Mouse (Mus musculus): Measurements from ENCODE around the gene Acot2. TPM values are rescaled to one million over a fixed set of nuclear protein-coding genes. Genes with fewer than 3 reads are reported as not detected.

The Acot2 gene
- total and polyA plus RNA-seq, 2 experiments from 2014 or later: 228 to 309 TPM

DNA sequence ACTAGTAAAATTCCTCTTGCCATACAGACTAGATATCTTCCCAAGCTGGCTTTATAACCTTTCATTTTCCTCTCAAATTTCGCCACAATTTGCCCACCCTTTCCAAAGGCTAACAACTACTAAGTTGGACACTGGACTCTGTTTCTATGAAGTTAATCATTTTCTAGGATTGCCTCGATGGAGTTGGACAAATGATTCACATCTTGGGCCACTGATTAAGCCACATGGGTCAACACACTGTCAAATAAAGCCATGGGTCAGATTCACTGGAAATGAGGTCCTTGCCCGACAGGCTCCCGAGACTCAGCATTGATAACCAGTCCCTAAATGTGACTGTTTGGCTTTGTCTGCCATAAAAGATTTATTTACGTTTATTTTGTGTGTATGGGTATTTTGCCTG, 54.6 kb downstream of the Acot2 start:
- no peaks in the 10 kb centered on the region; the same call in 1 of the 2 replicates for H3K4me1 ChIP-seq (ENCODE audit: control insufficient read depth, insufficient read depth)
- no peaks in the 10 kb centered on the region; the same call in 1 of the 2 replicates for H3K27me3 ChIP-seq (ENCODE audit: control insufficient read depth, insufficient read depth, low read length)
- no peaks in the 10 kb centered on the region for H3K36me3 ChIP-seq (replicated peaks; ENCODE audit: control insufficient read depth, insufficient read depth, low read length)
- no peak overlapping the region for H3K4me2 ChIP-seq (ENCODE audit: low read depth, low read length)
- no peak for ATAC-seq (ENCODE audit: insufficient read depth, low read depth)
- TF ChIP-seq EP300 (IDR thresholded peaks at IDR 0.05; ENCODE audit: low read depth): no peak
- 88% methylated on average over 5 of the region's 5 CpGs for WGBS
- H3K9ac ChIP-seq (replicated peaks; ENCODE audit: low read depth, low read length): no peak overlapping the region
- no peaks in the 10 kb centered on the region for H3K9me3 ChIP-seq (replicated peaks; ENCODE audit: control insufficient read depth, low read length)
- no peak overlapping the region for H3K27ac ChIP-seq (ENCODE audit: low read depth)
- no peak for DNase-seq (ENCODE audit: low spot score)
- no peak overlapping the region for H3K4me3 ChIP-seq (ENCODE audit: low read depth, low read length)

Other genes with a start within 250 kb of the Acot2 start
- gene Papln, start 224.2 kb upstream of the Acot2 start, total RNA-seq (2014; rRNA removed; ENCODE audit: low replicate concordance): 11.7 and 13.1 TPM in 2 replicates
- gene Papln, start 224.2 kb upstream of the Acot2 start, polyA plus RNA-seq (2015; fragmentation: Nextera tagmentation; extraction: Ambion mirVana): 1.2 and 1.4 TPM in 2 replicates
- 22.8 and 42.1 TPM in 2 replicates for gene Numb, start 65.9 kb upstream of the Acot2 start, total RNA-seq (2014; rRNA removed; ENCODE audit: low replicate concordance)
- 19.0 and 19.1 TPM in 2 replicates for gene Numb, start 65.9 kb upstream of the Acot2 start, polyA plus RNA-seq (2015; fragmentation: Nextera tagmentation; extraction: Ambion mirVana)
- gene Riox1, start 37.3 kb upstream of the Acot2 start, total RNA-seq (2014; rRNA removed; ENCODE audit: low replicate concordance): 12.4 and 21.9 TPM in 2 replicates
- 4.6 and 5.1 TPM in 2 replicates for gene Riox1, start 37.3 kb upstream of the Acot2 start, polyA plus RNA-seq (2015; fragmentation: Nextera tagmentation; extraction: Ambion mirVana)
- not detected in 2 replicates for gene Heatr4, start 3.0 kb upstream of the Acot2 start, total RNA-seq (2014; rRNA removed; ENCODE audit: low replicate concordance)
- gene Heatr4, start 3.0 kb upstream of the Acot2 start, polyA plus RNA-seq (2015; fragmentation: Nextera tagmentation; extraction: Ambion mirVana): 0.04 TPM in 1 of 2 replicates, not detected in the other
- gene Acot1, start 21.6 kb downstream of the Acot2 start, total RNA-seq (2014; rRNA removed; ENCODE audit: low replicate concordance): 71.5 and 122 TPM in 2 replicates
- gene Acot1, start 21.6 kb downstream of the Acot2 start, polyA plus RNA-seq (2015; fragmentation: Nextera tagmentation; extraction: Ambion mirVana): 137 and 142 TPM in 2 replicates
- 0.31 and 18.2 TPM in 2 replicates for gene Acot4, start 50.5 kb downstream of the Acot2 start, total RNA-seq (2014; rRNA removed; ENCODE audit: low replicate concordance)
- gene Acot4, start 50.5 kb downstream of the Acot2 start, polyA plus RNA-seq (2015; fragmentation: Nextera tagmentation; extraction: Ambion mirVana): 0.55 and 0.60 TPM in 2 replicates
- not detected in 2 replicates for gene Gm49366, start 51.1 kb downstream of the Acot2 start, total RNA-seq (2014; rRNA removed; ENCODE audit: low replicate concordance)
- gene Gm49366, start 51.1 kb downstream of the Acot2 start, polyA plus RNA-seq (2015; fragmentation: Nextera tagmentation; extraction: Ambion mirVana): not detected in 2 replicates
- gene Acot3, start 64.3 kb downstream of the Acot2 start, total RNA-seq (2014; rRNA removed; ENCODE audit: low replicate concordance): 0.31 and 0.54 TPM in 2 replicates
- gene Acot3, start 64.3 kb downstream of the Acot2 start, polyA plus RNA-seq (2015; fragmentation: Nextera tagmentation; extraction: Ambion mirVana): 1.8 and 2.1 TPM in 2 replicates
- gene Acot5, start 81.5 kb downstream of the Acot2 start, total RNA-seq (2014; rRNA removed; ENCODE audit: low replicate concordance): not detected in 2 replicates
- not detected in 2 replicates for gene Acot5, start 81.5 kb downstream of the Acot2 start, polyA plus RNA-seq (2015; fragmentation: Nextera tagmentation; extraction: Ambion mirVana)
- gene Acot6, start 112.8 kb downstream of the Acot2 start, total RNA-seq (2014; rRNA removed; ENCODE audit: low replicate concordance): 1.8 and 5.8 TPM in 2 replicates
- gene Acot6, start 112.8 kb downstream of the Acot2 start, polyA plus RNA-seq (2015; fragmentation: Nextera tagmentation; extraction: Ambion mirVana): 1.1 and 1.2 TPM in 2 replicates
- 2.0 and 2.3 TPM in 2 replicates for gene Dnal1, start 126.5 kb downstream of the Acot2 start, total RNA-seq (2014; rRNA removed; ENCODE audit: low replicate concordance)
- gene Dnal1, start 126.5 kb downstream of the Acot2 start, polyA plus RNA-seq (2015; fragmentation: Nextera tagmentation; extraction: Ambion mirVana): 2.6 and 2.7 TPM in 2 replicates
- gene Pnma1, start 160.6 kb downstream of the Acot2 start, total RNA-seq (2014; rRNA removed; ENCODE audit: low replicate concordance): 1.5 TPM in 1 of 2 replicates, not detected in the other
- gene Pnma1, start 160.6 kb downstream of the Acot2 start, polyA plus RNA-seq (2015; fragmentation: Nextera tagmentation; extraction: Ambion mirVana): 0.31 and 0.45 TPM in 2 replicates
- gene Elmsan1, start 231.0 kb downstream of the Acot2 start, total RNA-seq (2014; rRNA removed; ENCODE audit: low replicate concordance): 13.5 and 14.5 TPM in 2 replicates
- gene Elmsan1, start 231.0 kb downstream of the Acot2 start, polyA plus RNA-seq (2015; fragmentation: Nextera tagmentation; extraction: Ambion mirVana): 3.5 and 3.6 TPM in 2 replicates